Mouse (Mus musculus) neural tube, embryonic 11.5 days (tissue): Measurements from ENCODE around the gene Cdc42se2. TPM values are rescaled to one million over a fixed set of nuclear protein-coding genes. Genes with fewer than 3 reads are reported as not detected.

Experiments
- ATAC-seq: fragments of 200-750 bp; cut with Nextera tagmentation; 2 replicates; pipeline ENCODE4 v1.8.0; 2017; ENCODE audit warnings: moderate number of reproducible peaks, mild to moderate bottlenecking, moderate TSS enrichment, moderate library complexity; ENCODE audit not compliant: insufficient read depth, low FRiP score, low TSS enrichment
- DNase-seq: peaks from one replicate; pipeline ENCODE4 v3.0.0-alpha.2; 2015; ENCODE audit warnings: low spot score
- H3K27ac ChIP-seq: fragments of 300-500 bp; sonication (generic); 2 replicates; pipeline ENCODE4 v1.5.1; 2014; ENCODE audit warnings: low read depth, mild to moderate bottlenecking, low read length
- H3K27me3 ChIP-seq: fragments of 300-500 bp; sonication (generic); 2 replicates; pipeline ENCODE4 v1.6.1; 2014; ENCODE audit warnings: mild to moderate bottlenecking, low read length, mixed read lengths; ENCODE audit not compliant: control insufficient read depth, insufficient read depth
- H3K36me3 ChIP-seq: fragments of 300-500 bp; sonication (generic); 2 replicates; pipeline ENCODE4 v1.6.1; 2014; ENCODE audit warnings: mild to moderate bottlenecking, low read length, moderate library complexity, mixed read lengths; ENCODE audit not compliant: control insufficient read depth, insufficient read depth
- H3K4me1 ChIP-seq: fragments of 300-500 bp; sonication (generic); 2 replicates; pipeline ENCODE4 v1.6.1; 2014; ENCODE audit warnings: low read length, mixed read lengths; ENCODE audit not compliant: control insufficient read depth, insufficient read depth
- H3K4me2 ChIP-seq: fragments of 300-500 bp; sonication (generic); 2 replicates; pipeline ENCODE4 v1.6.1; 2014; ENCODE audit warnings: low read depth, mild to moderate bottlenecking, moderate library complexity
- H3K4me3 ChIP-seq: fragments of 300-500 bp; sonication (generic); 2 replicates; pipeline ENCODE4 v1.5.1; 2014; ENCODE audit warnings: low read depth, low read length
- H3K9ac ChIP-seq: fragments of 300-500 bp; sonication (generic); 2 replicates; pipeline ENCODE4 v1.6.1; 2014; ENCODE audit warnings: mild to moderate bottlenecking, low read length
- H3K9me3 ChIP-seq: fragments of 300-500 bp; sonication (generic); 2 replicates; pipeline ENCODE4 v1.6.1; 2016; ENCODE audit warnings: low read length; ENCODE audit not compliant: control insufficient read depth
- WGBS: fragments of 180-500 bp; shearing (Covaris S2); extraction: QIAGEN DNeasy Blood & Tissue Kit; methylation state at CpG from one replicate; pipeline ENCODE4 v1.1.7; 2014; 5-methylcytosine and 5-hydroxymethylcytosine counted together
- polyA plus RNA-seq: library from polyadenylated mRNA; unstranded; fragments of >200 nt; fragmentation: Nextera tagmentation; extraction: Ambion mirVana; gene quantifications from 2 replicates; pipeline ENCODE4 v1.2.1, GENCODE M21; 2014

The Cdc42se2 gene
- polyA plus RNA-seq, 1 experiment from 2014 or later: 203 TPM

GRCm38 (mm10) chr11:54735114-54735513 is 52.4 kb downstream of the Cdc42se2 start:
- no peaks in the 10 kb centered on the region for H3K9me3 ChIP-seq
- H3K36me3 ChIP-seq: peaks cover 7% of the 10 kb centered on the region
- DNase-seq (no peak), ATAC-seq (no peak)
- no peak overlapping the region for H3K9ac ChIP-seq
- no peaks in the 10 kb centered on the region for H3K27me3 ChIP-seq
- H3K4me1 ChIP-seq: no peaks in the 10 kb centered on the region
- no peak overlapping the region for H3K4me2 ChIP-seq
- no peak overlapping the region for H3K27ac ChIP-seq
- H3K4me3 ChIP-seq: no peak overlapping the region
- WGBS: 89% methylated on average over 1 of the region's 1 CpGs

- H3K27ac ChIP-seq: no peak overlapping the region
- no peak overlapping the region for H3K9ac ChIP-seq
- DNase-seq (no peak), ATAC-seq (no peak)
- H3K4me3 ChIP-seq: no peak overlapping the region
- 88% methylated on average over 7 of the region's 7 CpGs for WGBS
- H3K9me3 ChIP-seq: no peaks in the 10 kb centered on the region
- peaks cover 5% of the 10 kb centered on the region for H3K36me3 ChIP-seq
- H3K27me3 ChIP-seq: no peaks in the 10 kb centered on the region
- H3K4me2 ChIP-seq: no peak overlapping the region
- no peaks in the 10 kb centered on the region for H3K4me1 ChIP-seq
These were observed 53.9 kb downstream of the Cdc42se2 start for GRCm38 (mm10) chr11:54733546-54733945.

- DNase-seq (no peak), ATAC-seq (no peak)
- Histone ChIP-seq H3K9ac (no peak overlapping the region), H3K27ac (no peak overlapping the region), H3K36me3 (peaks cover 3% of the 10 kb centered on the region), H3K4me3 (no peak overlapping the region), H3K4me1 (no peaks in the 10 kb centered on the region), H3K4me2 (no peak overlapping the region), H3K9me3 (no peaks in the 10 kb centered on the region), H3K27me3 (no peaks in the 10 kb centered on the region)
- 90% methylated on average over 7 of the region's 7 CpGs for WGBS
These were observed 56.1 kb downstream of the Cdc42se2 start for GRCm38 (mm10) chr11:54731367-54731766.

DNA sequence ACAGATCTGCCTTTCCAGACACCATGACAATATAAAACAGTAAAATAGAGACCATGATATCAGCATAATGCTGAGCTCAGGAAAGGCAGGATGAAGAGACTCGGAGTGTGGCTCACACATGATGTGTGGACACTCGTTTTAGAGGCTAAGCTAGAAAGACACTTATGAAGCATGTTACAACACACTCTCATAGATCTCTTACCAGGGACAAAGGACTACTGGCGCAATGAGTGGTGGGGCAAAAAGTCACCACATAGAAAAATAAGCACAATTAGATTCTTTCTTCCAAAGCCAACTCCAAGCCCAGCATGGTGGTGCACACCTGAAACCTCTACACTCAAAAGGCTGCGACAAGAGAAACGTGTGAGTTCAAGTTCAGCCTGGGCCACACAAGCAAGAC is 56.5 kb downstream of the Cdc42se2 start:
- H3K9ac ChIP-seq: no peak overlapping the region
- H3K36me3 ChIP-seq: peaks cover 2% of the 10 kb centered on the region
- H3K4me3 ChIP-seq: no peak overlapping the region
- H3K27me3 ChIP-seq: no peaks in the 10 kb centered on the region
- H3K27ac ChIP-seq: no peak overlapping the region
- DNase-seq (no peak), ATAC-seq (no peak)
- no peaks in the 10 kb centered on the region for H3K9me3 ChIP-seq
- H3K4me1 ChIP-seq: no peaks in the 10 kb centered on the region
- no peak overlapping the region for H3K4me2 ChIP-seq
- 89% methylated on average over 5 of the region's 5 CpGs for WGBS

- H3K4me1 ChIP-seq: no peaks in the 10 kb centered on the region
- peaks cover under 1% of the 10 kb centered on the region; the same call in 1 of the 2 replicates for H3K36me3 ChIP-seq
- no peak for DNase-seq
- no peaks in the 10 kb centered on the region for H3K9me3 ChIP-seq
- H3K9ac ChIP-seq: no peak overlapping the region
- WGBS: 98% methylated on average over 3 of the region's 3 CpGs
- no peaks in the 10 kb centered on the region for H3K27me3 ChIP-seq
- no peak overlapping the region for H3K4me3 ChIP-seq
- H3K27ac ChIP-seq: no peak overlapping the region
- H3K4me2 ChIP-seq: no peak overlapping the region
- no peak for ATAC-seq
These were observed 58.2 kb downstream of the Cdc42se2 start for GRCm38 (mm10) chr11:54729311-54729710.

DNA sequence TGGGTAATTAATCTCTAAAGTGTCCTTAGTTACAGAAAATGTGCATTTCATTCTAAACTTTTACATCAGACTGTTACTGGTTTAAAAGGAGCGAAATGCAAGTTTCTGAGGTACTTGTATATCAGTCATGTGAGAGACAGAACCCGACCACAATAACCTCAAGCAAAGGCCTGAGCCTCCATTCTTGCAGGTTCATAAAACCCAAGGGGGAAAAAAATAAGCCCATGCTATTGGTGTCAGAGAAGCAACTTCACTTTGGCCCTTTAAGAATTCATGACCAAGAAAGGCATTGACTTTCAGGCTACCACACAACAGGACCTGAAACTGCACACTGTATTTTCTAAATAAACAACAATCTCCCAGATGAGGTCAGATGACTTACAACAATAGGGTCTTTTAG is 59.1 kb downstream of the Cdc42se2 start:
- Histone ChIP-seq H3K27ac (no peak overlapping the region), H3K4me2 (no peak overlapping the region), H3K9me3 (no peaks in the 10 kb centered on the region), H3K27me3 (no peaks in the 10 kb centered on the region), H3K4me3 (no peak overlapping the region), H3K9ac (no peak overlapping the region), H3K36me3 (no peaks in the 10 kb centered on the region; the same call in 1 of the 2 replicates), H3K4me1 (no peaks in the 10 kb centered on the region)
- ATAC-seq: no peak
- 88% methylated on average over 2 of the region's 2 CpGs for WGBS
- DNase-seq: no peak

DNA sequence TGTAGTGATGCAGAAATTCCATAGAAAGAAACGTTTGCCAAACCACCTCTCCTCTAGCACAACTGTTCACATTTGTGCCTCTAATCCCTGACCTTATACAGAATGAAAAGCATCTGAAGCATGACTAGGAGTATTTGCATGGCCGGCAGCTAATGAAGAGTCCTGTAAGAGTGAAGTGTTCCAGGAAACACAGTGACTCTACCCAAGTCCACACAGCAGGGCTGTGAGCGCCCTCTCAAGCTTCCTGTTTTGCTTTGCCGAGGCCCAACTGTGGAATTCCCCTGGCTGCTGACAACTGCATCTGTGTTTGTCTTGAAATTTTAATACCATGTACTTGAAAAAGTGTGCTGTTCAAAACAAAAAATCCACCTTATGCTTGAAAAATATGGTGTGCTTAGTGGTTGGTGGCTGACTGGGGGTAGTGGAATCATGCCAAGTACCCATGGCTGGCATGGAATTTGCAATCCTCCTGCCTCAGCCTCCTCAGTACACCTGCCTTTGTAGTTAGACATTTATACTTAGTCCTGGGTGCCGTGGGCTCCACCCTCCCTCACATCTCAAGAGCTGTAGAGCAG is 60.1 kb downstream of the Cdc42se2 start:
- ATAC-seq: no peak
- Histone ChIP-seq H3K9ac (no peak overlapping the region), H3K4me1 (no peaks in the 10 kb centered on the region), H3K4me3 (no peak overlapping the region), H3K36me3 (no peaks in the 10 kb centered on the region), H3K27ac (no peak overlapping the region), H3K4me2 (no peak overlapping the region), H3K9me3 (no peaks in the 10 kb centered on the region), H3K27me3 (no peaks in the 10 kb centered on the region)
- DNase-seq: no peak
- 82% methylated on average over 5 of the region's 5 CpGs for WGBS

- 88% methylated on average over 3 of the region's 3 CpGs for WGBS
These were observed 60.9 kb downstream of the Cdc42se2 start for GRCm38 (mm10) chr11:54726571-54727062.

GRCm38 (mm10) chr11:54724353-54725034 is 63.0 kb downstream of the Cdc42se2 start:
- no peak overlapping the region for H3K4me3 ChIP-seq
- H3K9ac ChIP-seq: no peak overlapping the region
- no peak for DNase-seq
- no peaks in the 10 kb centered on the region; the same call in 1 of the 2 replicates for H3K36me3 ChIP-seq
- H3K4me1 ChIP-seq: no peaks in the 10 kb centered on the region
- WGBS: 85% methylated on average over 4 of the region's 4 CpGs
- no peak overlapping the region for H3K27ac ChIP-seq
- no peak overlapping the region for H3K4me2 ChIP-seq
- no peaks in the 10 kb centered on the region for H3K9me3 ChIP-seq
- ATAC-seq: no peak
- H3K27me3 ChIP-seq: no peaks in the 10 kb centered on the region

More at GRCm38 (mm10) chr11:54726571-54727062, 60.9 kb downstream of the Cdc42se2 start:
- DNase-seq (no peak), ATAC-seq (no peak)
- Histone ChIP-seq H3K4me2 (no peak overlapping the region), H3K27me3 (no peaks in the 10 kb centered on the region), H3K36me3 (no peaks in the 10 kb centered on the region; the same call in 1 of the 2 replicates), H3K9ac (no peak overlapping the region), H3K9me3 (no peaks in the 10 kb centered on the region), H3K27ac (no peak overlapping the region), H3K4me3 (no peak overlapping the region), H3K4me1 (no peaks in the 10 kb centered on the region)
